Mouse (Mus musculus) frontal cortex, adult (tissue): ENCODE measurements around the gene Atp6v1a.

Experiments
- ATAC-seq: cut with Nextera tagmentation; 2 replicates; pipeline ENCODE4 v1.9.2; 2017; ENCODE audit warnings: mild to moderate bottlenecking, moderate library complexity, mixed read lengths; ENCODE audit not compliant: low TSS enrichment

Gene Atp6v1a

GRCm38 (mm10) chr16:44139536-44140185, at the start of gene Atp6v1a, which contains the start of gene Naa50:
Gene Atp6v1a (minus strand): TSS chr16:44139705.
Gene Naa50 (plus strand): TSS chr16:44139830.
- peak; percentile 70 for ATAC-seq

- ATAC-seq, result no peak
Measured at GRCm38 (mm10) chr16:44188766-44189165, 49.3 kb upstream of the Atp6v1a start.

GRCm38 (mm10) chr16:44187172-44187571, 47.7 kb upstream of the Atp6v1a start:
- ATAC-seq, result no peak

GRCm38 (mm10) chr16:44184769-44185168, 45.3 kb upstream of the Atp6v1a start:
- no peak for ATAC-seq

GRCm38 (mm10) chr16:44182597-44182996, 43.1 kb upstream of the Atp6v1a start:
- ATAC-seq, result no peak

GRCm38 (mm10) chr16:44178555-44178954, 39.0 kb upstream of the Atp6v1a start:
- no peak for ATAC-seq

- ATAC-seq, result no peak
Measured at GRCm38 (mm10) chr16:44176511-44176910, 37.0 kb upstream of the Atp6v1a start.

- ATAC-seq, result no peak
Measured at GRCm38 (mm10) chr16:44175001-44175400, 35.5 kb upstream of the Atp6v1a start.

- ATAC-seq, result no peak
Measured at GRCm38 (mm10) chr16:44173966-44174530, 34.5 kb upstream of the Atp6v1a start.

- peak; percentile 25 for ATAC-seq
Measured at GRCm38 (mm10) chr16:44173155-44173941, 33.8 kb upstream of the Atp6v1a start, which contains the start of gene Usf3. Gene Usf3 (plus strand): TSS chr16:44173246.

- ATAC-seq, result peak; percentile 97
Measured at GRCm38 (mm10) chr16:44172297-44173154, 33.0 kb upstream of the Atp6v1a start.

GRCm38 (mm10) chr16:44168990-44169389, 29.5 kb upstream of the Atp6v1a start:
- ATAC-seq, result no peak

GRCm38 (mm10) chr16:44165182-44165581, 25.7 kb upstream of the Atp6v1a start:
- no peak for ATAC-seq

- ATAC-seq, result no peak
Measured at GRCm38 (mm10) chr16:44163831-44164230, 24.3 kb upstream of the Atp6v1a start.

GRCm38 (mm10) chr16:44159325-44159724, 19.8 kb upstream of the Atp6v1a start:
- ATAC-seq, result no peak

- no peak for ATAC-seq
Measured at GRCm38 (mm10) chr16:44154497-44155057, 15.1 kb upstream of the Atp6v1a start.

GRCm38 (mm10) chr16:44149002-44149767, 9.7 kb upstream of the Atp6v1a start:
- no peak for ATAC-seq

GRCm38 (mm10) chr16:44141483-44141882, 2.0 kb upstream of the Atp6v1a start:
- 0 out of 2 replicates have a peak, but pooled peaks have one; percentile 10 for ATAC-seq

- ATAC-seq, result peak; percentile 36
Measured at GRCm38 (mm10) chr16:44140186-44140787, 782 bp upstream of the Atp6v1a start.

GRCm38 (mm10) chr16:44138979-44139535, 448 bp downstream of the Atp6v1a start:
- ATAC-seq, result peak; percentile 80
